Mouse (Mus musculus): ENCODE measurements around the gene Daam1.

The Daam1 gene

GRCm38 (mm10) chr12:71898231-71898630, 67.4 kb downstream of the Daam1 start:
- no peak for DNase-seq (ENCODE audit: low read depth, low spot score)

GRCm38 (mm10) chr12:71898666-71899520, 68.0 kb downstream of the Daam1 start:
- no peak for DNase-seq (ENCODE audit: low read depth, low spot score)

- DNase-seq (ENCODE audit: low read depth, low spot score), result no peak
These were observed 68.7 kb downstream of the Daam1 start for GRCm38 (mm10) chr12:71899566-71899965.

GRCm38 (mm10) chr12:71901211-71901610, 70.3 kb downstream of the Daam1 start:
- no peak for DNase-seq (ENCODE audit: low read depth, low spot score)

GRCm38 (mm10) chr12:71901859-71902258, 71.0 kb downstream of the Daam1 start:
- DNase-seq (ENCODE audit: low read depth, low spot score), result no peak

- no peak for DNase-seq (ENCODE audit: low read depth, low spot score)
These were observed 71.4 kb downstream of the Daam1 start for GRCm38 (mm10) chr12:71902317-71902716.

GRCm38 (mm10) chr12:71903218-71903617, 72.3 kb downstream of the Daam1 start:
- no peak for DNase-seq (ENCODE audit: low read depth, low spot score)

GRCm38 (mm10) chr12:71904310-71904709, 73.4 kb downstream of the Daam1 start:
- no peak for DNase-seq (ENCODE audit: low read depth, low spot score)

GRCm38 (mm10) chr12:71904926-71905325, 74.0 kb downstream of the Daam1 start:
- no peak for DNase-seq (ENCODE audit: low read depth, low spot score)

GRCm38 (mm10) chr12:71905640-71906320, 74.9 kb downstream of the Daam1 start:
- no peak for DNase-seq (ENCODE audit: low read depth, low spot score)

GRCm38 (mm10) chr12:71906582-71907267, 75.8 kb downstream of the Daam1 start:
- DNase-seq (ENCODE audit: low read depth, low spot score), result no peak

- no peak for DNase-seq (ENCODE audit: low read depth, low spot score)
These were observed 78.1 kb downstream of the Daam1 start for GRCm38 (mm10) chr12:71908984-71909383.

- DNase-seq (ENCODE audit: low read depth, low spot score), result no peak
These were observed 79.4 kb downstream of the Daam1 start for GRCm38 (mm10) chr12:71910246-71910645.

GRCm38 (mm10) chr12:71912262-71912661, 81.4 kb downstream of the Daam1 start:
- no peak for DNase-seq (ENCODE audit: low read depth, low spot score)

GRCm38 (mm10) chr12:71919156-71919555, 88.3 kb downstream of the Daam1 start:
- DNase-seq (ENCODE audit: low read depth, low spot score), result no peak

- no peak for DNase-seq (ENCODE audit: low read depth, low spot score)
These were observed 89.1 kb downstream of the Daam1 start for GRCm38 (mm10) chr12:71919962-71920361.

- DNase-seq (ENCODE audit: low read depth, low spot score), result peak; percentile 39
These were observed 92.0 kb downstream of the Daam1 start for GRCm38 (mm10) chr12:71922827-71923381.

- DNase-seq (ENCODE audit: low read depth, low spot score), result no peak
These were observed 94.2 kb downstream of the Daam1 start for GRCm38 (mm10) chr12:71924978-71925529.

- no peak for DNase-seq (ENCODE audit: low read depth, low spot score)
These were observed 95.3 kb downstream of the Daam1 start for GRCm38 (mm10) chr12:71925990-71926700.

GRCm38 (mm10) chr12:71928092-71928491, 97.2 kb downstream of the Daam1 start:
- DNase-seq (ENCODE audit: low read depth, low spot score), result no peak

- no peak for DNase-seq (ENCODE audit: low read depth, low spot score)
These were observed 99.0 kb downstream of the Daam1 start for GRCm38 (mm10) chr12:71929876-71930275.
